Mouse (Mus musculus): ENCODE results near the gene Tcea3.

- TF ChIP-seq CTCF (IDR thresholded peaks at IDR 0.05; ENCODE audit: low read depth, low read length) (no peak), GATA1 (IDR thresholded peaks at IDR 0.05; ENCODE audit: borderline replicate concordance, low read length) (no peak), POLR2AphosphoS5 (IDR thresholded peaks at IDR 0.05; ENCODE audit: insufficient replicate concordance, low read depth, low read length) (no peak)
These were observed 2.3 kb downstream of the Tcea3 start for GRCm38 (mm10) chr4:136249780-136250179.
